Mouse (Mus musculus) large intestine, adult 2 months (tissue): ENCODE data around the gene Zdhhc16. TPM values are rescaled to one million over a fixed set of nuclear protein-coding genes. Genes with fewer than 3 reads are reported as not detected.
"Not testable (repeated sequence)": the region's sequence is repeated elsewhere in the genome, so short reads cannot be mapped to it uniquely, and the experiment has no call there.

ENCODE experiments used
- DNase-seq: peaks from one replicate; pipeline ENCODE4 v3.0.0-alpha.2; 2012; ENCODE audit warnings: low read depth, low spot score
- WGBS: fragments of 180-500 bp; shearing (Covaris S2); methylation state at CpG from one replicate; pipeline ENCODE4 v1.1.7; 2018; 5-methylcytosine and 5-hydroxymethylcytosine counted together
- polyA plus RNA-seq: library from polyadenylated mRNA; depleted of rRNA; stranded (reverse); fragments of >200 nt; gene quantifications from 2 replicates; pipeline ENCODE4 v1.2.3, GENCODE M21; 2012

Zdhhc16 gene
- polyA plus RNA-seq, 1 experiment: 45.3 TPM

DNA sequence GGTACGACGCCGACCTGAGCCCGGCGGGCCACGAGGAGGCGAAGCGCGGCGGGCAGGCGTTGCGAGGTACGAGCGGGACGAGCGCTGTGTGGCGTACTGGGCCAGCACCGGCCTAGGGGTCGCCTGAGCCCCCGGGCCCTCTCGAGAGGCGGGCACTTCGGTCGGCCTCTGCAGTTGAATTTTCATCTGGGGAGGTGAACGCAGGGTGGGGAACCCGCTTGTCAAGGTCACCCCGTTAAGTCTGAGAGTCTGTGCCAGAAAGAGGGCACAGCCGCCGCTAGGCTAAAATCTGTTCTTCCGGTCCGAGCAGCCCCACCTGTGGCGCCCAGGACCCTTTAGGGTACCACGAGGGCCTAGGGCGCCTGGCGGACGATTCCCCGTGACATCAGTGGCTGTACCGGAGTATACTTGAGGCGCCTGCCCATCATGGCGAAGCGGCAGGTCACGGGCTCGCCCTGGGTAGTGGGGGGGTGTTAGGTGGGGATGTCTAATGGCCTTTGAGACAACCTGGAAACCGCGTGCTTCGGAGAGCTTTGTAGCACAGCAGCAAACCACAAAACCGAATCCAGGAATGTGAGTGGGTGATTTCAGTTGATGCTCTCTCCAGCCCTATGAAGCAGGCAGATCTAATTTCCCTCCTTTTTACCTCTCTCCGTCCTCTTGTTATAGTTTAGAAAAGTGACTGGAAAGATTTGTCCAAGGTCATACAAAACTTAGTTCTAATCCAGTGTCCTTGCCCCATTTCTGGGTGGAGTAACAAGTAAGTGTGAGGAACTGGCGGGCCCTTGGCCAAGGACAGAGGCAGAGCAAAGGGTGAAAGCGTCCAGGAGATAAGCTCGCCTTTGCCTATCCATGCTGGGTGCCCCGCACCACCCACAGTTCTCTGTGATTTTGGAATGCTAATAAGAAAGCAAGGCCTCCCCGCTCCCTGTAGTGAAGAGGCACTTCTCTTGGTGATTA lies 20.9 kb upstream of the Zdhhc16 start:
- no peak for DNase-seq

DNA sequence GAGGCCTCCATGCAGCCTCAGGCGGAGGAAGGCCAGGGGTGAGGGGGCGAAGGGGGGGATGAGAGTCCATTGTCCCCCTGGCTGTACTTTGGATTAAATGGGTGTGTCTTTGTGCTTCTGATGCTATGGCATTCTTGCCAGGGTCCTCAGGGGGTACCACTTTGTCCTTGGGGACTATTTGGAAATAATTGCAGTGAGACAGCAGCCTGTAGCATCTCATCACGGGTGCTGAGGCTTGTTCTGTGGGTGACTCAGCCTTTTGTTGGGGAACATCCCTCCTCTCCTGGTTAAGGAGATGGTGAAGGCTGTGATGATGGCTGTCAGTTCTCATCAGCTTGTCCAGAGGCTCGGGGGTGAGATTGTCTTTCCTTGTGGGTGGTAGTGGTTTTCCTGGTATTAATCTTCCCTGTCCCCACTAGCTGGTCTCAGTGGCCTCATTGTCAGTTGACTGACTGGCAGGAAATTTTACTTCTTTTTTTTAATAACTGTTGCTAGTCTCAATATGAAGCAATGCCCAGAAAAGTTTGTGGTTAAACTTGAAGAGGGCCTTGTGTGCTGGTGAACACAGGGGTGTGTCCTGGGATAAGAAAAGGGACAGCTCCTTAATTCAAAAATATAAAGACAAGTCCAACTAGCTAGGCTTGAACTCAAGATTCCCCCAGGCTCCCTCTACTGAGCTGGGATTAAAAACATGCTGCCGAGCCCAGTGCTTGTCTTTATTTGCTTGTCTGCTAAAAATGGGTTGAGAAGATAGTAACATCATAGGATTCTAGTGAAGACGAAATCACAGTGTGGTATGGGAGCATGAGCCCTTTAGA lies 19.3 kb upstream of the Zdhhc16 start:
- 59% methylated on average over 6 of the region's 6 CpGs for WGBS
- DNase-seq: no peak

More for the DNA sequence above, 20.9 kb upstream of the Zdhhc16 start:
- under 1% methylated on average over 53 of the region's 53 CpGs for WGBS

DNA sequence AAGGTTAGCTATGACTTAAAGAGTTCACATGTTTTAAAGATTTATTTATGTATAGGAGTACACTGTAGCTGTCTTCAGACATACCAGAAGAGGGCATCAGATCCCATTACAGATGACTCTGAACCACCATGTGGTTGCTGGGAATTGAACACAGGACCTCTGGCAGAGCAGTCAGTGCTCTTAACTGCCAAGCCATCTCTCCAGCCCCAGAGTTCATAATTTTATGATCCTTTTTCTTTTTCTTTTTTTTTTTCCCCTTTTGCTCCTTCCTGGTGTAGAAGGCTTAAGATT lies 18.7 kb upstream of the Zdhhc16 start:
- DNase-seq: not testable (repeated sequence)

DNA sequence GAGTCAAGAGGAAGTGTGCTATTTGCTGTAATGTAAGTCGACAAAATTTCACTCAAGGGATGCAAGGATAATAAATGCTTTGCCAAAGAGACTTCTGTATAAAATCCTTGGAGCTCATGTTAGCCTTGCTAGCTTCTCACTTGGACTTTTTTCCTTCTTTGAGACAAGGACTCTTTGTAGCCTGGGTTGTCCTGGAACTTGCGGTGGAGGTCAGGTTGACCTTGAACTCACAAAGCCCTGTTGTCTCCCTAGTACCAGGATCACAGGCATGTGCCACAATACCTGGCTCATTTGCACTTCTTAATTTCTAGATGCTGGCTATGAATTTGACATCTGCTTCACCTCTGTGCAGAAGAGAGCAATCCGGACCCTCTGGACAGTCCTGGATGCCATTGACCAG lies 18.0 kb upstream of the Zdhhc16 start:
- no peak for DNase-seq

DNA sequence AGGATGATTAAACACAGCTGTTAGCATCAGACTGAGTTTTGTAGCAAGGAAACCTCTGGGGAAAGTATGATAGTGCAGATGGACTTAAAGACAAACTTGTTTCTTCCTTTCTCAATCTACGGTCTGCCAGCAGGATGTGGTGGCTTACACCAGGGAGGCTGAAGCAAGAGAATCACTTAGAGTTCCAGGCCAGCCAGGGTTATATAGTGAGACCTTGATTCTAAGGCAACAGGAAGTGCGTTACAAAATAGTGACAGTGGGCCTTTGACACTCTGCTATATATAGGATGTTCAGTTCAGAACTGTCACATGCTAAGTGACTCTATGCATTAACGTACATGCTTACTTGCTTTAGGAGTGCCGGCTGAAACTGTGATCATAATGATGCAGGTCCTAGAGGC lies 16.4 kb upstream of the Zdhhc16 start:
- no peak for DNase-seq
- WGBS: 86% methylated on average over 4 of the region's 4 CpGs

More for the DNA sequence above, 18.0 kb upstream of the Zdhhc16 start:
- WGBS: 84% methylated on average over 3 of the region's 3 CpGs

DNA sequence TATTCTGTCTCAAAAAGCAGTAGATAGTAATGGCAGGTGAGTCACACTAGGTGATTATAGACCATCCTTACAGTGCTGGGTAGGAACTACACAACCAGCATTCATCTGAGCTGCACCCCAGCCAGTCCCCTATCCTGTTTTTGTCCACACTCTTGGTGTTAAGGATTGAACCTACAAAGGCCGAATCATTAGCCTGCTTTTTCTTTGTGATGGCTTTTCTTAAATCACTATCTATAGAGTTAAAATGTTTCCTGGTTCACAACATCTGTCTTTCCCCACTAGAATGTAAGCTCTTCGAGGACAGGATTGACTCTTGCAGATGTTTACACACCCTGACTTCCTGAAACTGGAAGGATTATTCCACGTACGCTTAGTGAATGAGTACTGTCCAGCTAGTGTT lies 13.8 kb upstream of the Zdhhc16 start:
- 54% methylated on average over 4 of the region's 4 CpGs for WGBS
- no peak for DNase-seq

DNA sequence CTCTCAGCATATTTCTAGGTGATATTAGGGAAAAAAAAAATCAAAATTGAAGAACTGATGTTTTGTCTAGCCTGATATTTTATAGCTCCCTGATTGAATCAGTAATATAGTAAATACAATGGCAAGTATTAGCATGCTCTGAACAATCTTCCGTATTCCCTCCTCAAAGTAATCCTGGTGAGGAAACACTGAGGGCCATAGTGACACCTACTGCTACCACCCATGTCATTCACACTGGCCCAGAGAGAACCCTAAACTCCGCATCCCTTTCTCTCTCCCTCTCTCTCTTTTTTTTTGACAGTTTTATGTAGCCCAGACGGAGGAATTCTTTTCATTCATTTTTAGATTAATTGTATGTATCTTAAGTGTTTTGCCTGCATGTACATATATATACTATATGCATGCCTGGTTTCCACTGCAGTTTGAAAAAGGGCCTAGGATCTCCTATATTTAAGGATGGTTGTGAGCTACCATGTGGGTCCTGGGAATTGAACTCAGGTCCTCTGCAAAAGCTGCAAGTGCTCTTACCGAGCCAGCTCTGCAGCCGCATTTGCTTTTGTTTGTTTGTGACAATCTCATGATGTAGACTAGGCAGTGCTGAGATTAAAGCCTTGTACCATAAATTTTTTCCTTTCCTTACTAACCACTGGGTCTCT lies 12.7 kb upstream of the Zdhhc16 start:
- DNase-seq: no peak
- 79% methylated on average over 5 of the region's 5 CpGs for WGBS

DNA sequence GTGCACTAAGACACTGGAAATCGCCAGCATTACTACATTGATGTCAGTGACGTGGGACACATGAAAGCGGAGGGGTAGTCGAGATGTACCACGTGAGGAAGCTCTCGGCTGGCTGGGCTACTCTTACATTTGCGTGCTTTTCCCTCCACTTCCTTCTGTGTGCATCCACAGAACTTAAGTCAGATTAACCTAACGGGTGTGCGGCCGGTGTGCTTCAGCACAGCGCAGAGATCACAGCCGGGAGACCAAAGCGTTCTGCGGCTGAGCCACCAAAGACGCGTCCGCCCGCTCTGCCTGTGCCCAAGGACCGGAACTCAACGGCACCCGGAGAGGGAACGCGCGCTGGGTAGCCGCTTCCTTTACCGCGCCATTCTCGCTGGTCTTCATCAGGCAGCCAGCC lies 594 bp upstream of the Zdhhc16 start:
- WGBS: under 1% methylated on average over 28 of the region's 28 CpGs
- no peak for DNase-seq

DNA sequence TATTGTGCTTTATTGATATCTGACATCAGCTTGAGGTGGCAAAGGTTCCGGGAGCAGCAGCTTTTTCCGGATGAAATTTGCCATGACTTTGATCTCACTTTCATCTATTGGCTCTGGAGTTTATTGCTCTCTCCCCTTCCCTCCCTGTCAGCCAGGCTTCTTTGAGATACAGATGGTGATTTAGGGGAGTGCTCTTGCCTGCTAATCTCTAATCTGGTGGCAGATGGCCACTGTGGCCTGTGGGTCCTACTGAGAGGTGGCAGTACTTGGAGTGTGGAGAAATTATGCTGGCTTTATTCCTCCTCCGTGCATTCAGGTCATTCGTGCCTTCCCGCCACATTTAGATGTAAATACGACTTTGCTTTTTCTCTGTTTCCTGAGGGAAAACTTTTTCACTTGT lies 844 bp downstream of the Zdhhc16 start:
- WGBS: 16% methylated on average over 6 of the region's 6 CpGs
- no peak for DNase-seq

DNA sequence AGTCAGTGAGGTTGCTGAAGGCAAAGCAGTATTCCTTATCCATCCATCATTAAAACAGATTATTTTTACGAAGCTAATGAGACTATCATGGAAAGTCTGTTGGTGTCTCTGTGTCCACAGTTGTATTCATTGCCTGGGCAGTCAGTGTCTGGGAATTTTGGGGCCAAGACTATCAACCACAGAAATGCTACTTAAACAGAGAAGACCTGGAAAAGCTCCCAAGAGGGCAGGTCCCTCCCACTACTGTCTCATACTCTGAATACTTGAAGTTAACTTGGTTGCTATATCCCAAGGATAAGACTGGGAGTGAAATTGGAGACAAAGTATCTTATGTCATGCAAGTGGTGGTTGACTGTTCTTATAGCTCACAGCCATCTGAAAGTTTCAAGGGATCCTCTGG lies 2.6 kb downstream of the Zdhhc16 start:
- 86% methylated on average over 1 of the region's 1 CpGs for WGBS

DNA sequence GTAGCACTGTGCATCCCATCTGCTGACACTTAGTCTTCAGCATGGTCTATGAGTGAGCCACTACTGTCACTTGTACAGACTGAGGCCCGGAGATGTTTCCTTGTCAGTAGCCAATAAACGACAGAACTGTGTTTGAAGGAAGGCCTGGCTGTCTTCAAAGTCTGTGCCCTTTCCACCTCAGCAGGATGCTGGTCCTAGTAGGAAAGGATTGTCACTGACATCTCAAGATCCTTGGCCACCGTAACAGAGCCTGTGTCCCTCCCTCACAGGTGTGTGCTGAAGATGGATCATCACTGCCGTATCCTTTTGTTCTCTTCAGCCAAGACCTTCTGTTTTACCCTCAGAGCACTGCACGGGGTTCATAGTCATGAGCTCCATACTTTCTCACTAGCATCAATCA lies 5.3 kb downstream of the Zdhhc16 start:
- DNase-seq: no peak
- whole genome bisulfite sequencing: 86% methylated on average over 5 of the region's 5 CpGs

More for the DNA sequence above, 2.6 kb downstream of the Zdhhc16 start:
- no peak for DNase-seq

DNA sequence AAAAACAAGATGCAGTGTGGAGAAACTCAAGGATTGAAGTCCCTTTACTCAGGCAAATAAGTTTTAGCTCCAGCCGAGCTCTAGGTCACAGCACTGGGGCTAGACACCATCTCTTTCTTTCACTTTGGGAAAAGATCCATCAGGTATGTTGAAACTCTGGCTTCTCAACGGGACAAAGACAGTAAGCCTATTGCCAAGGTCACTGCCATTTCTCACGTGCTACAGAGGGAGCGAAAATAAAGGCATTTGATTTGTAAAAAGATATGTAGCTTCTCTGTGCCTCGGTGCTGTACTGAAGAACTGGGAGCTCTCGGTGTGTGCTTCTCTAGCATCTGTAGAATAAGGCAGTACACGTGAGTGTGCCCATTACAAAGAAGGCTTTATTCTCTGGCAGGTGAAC lies 10.6 kb downstream of the Zdhhc16 start:
- 83% methylated on average over 7 of the region's 7 CpGs for whole genome bisulfite sequencing

DNA sequence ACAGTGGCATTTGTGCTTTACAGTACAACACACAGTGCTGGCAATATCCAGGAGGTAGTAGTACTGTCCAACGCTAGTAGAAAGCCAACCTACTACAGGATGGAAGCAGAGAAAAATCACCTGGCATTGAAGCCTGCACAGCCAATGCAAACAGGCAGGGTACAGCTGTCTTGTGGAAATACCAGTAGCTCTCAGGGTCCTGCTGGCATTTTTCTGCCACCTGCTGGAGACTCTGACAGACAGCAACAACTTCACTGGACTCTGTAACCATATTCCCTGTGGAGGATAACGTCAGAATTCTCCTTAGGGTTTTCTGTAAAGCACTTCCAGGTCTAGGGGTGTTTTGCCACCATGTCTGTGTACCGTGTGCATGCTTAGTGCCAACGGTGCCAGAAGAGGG lies 19.0 kb downstream of the Zdhhc16 start:
- DNase-seq: no peak
- 69% methylated on average over 4 of the region's 4 CpGs for WGBS

More for the DNA sequence above, 10.6 kb downstream of the Zdhhc16 start:
- DNase-seq: no peak

DNA sequence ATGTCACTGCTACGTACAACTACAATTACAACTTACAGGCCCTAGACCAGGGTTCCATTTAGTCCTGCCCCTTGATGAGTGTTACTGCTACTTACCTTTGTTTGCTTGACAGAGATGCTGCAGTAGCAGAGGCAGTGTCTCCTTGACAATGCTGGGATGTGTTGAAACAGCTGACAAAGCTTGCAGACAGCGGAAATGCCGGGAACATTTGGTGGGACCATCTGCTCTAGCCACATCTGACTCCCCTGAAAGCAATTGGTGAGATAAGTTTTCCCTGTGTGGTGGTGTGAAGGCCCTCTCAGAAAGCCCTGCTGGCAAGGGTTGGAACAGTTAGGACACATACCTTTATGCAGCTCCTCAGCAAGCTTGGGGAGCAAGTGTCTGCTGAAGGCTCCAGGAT lies 20.3 kb downstream of the Zdhhc16 start:
- no peak for DNase-seq
- 89% methylated on average over 3 of the region's 3 CpGs for WGBS

DNA sequence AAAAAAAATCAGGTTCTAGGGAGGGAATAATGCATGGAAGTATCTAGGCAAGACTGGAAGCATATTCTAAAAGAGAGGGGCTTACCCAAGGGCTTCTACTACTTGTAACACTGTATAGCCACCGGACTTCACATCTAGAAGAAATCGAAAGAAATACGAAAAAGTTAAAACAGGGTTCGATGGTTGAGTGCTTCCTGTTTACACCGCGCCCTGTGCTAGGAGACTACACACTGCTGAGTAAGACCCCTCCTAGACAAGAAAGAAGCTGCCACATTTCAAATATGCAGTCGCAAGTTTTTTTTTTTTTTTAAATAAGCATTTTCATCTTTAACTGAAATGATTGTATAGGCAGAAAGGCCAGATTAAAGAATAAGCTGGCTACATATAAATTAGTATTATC lies 36.3 kb downstream of the Zdhhc16 start:
- 86% methylated on average over 7 of the region's 7 CpGs for WGBS
- DNase-seq: no peak

DNA sequence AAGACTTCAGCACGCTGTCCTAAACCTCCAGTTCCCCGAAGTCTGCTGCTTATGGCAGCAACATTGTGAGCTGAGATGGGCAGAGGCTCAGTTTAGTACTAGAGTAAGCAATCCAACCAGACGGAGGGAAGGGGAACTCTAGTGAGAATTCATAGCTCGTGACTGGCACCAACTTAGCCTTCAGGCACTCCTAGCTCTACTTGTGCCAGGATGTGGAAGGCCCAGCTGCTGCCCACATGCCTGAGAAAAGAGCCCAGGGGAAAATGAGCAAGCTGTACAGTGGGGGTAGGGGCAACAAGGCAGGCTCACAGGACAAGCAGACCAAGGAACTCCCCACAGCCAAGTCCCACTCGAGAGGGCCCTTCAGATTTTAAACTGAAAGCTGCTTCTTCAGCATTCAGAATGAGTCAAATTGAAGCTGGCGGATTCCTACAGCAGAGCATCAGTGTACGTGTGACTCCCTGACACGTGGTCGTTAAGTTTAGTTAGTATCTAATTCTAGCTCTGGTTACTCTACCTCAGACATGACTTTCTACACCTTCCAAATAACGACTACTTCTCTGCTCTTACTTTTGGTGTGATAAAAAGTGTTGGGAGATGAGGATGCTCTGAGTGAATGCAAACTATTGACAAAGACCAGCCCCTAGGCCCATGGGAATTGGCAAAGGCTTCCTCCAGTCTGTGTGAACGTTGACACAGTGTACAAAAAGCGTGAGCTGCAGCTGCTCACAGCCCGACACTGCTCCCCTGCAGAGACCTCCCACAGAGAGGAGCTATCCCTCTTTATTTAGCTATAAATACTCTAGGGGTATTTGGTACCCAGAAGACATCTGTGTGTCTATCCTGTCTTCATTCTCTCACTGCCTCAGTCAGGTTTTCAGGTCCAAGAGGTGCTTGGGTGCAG lies 40.9 kb downstream of the Zdhhc16 start:
- no peak for DNase-seq
- WGBS: 59% methylated on average over 13 of the region's 13 CpGs

DNA sequence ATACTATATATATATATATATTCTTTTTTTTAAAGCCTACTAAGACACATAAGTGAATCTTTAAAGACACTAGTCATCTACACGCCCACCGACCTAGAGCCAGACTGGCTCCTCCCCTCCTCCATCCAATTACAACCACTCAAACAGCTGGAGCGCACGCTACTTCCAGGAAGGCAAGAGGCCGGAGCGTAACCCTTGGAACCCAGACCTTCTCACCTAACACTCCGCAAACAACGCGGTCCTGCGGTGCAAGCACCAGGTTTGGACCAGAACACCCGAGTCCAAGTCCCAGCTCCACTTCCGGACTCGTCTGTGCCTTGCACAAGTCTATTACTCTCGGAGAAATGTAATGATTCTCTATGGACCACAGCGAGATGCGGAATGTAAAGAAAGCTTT lies 47.1 kb downstream of the Zdhhc16 start:
- under 1% methylated on average over 16 of the region's 16 CpGs for WGBS
- no peak for DNase-seq

DNA sequence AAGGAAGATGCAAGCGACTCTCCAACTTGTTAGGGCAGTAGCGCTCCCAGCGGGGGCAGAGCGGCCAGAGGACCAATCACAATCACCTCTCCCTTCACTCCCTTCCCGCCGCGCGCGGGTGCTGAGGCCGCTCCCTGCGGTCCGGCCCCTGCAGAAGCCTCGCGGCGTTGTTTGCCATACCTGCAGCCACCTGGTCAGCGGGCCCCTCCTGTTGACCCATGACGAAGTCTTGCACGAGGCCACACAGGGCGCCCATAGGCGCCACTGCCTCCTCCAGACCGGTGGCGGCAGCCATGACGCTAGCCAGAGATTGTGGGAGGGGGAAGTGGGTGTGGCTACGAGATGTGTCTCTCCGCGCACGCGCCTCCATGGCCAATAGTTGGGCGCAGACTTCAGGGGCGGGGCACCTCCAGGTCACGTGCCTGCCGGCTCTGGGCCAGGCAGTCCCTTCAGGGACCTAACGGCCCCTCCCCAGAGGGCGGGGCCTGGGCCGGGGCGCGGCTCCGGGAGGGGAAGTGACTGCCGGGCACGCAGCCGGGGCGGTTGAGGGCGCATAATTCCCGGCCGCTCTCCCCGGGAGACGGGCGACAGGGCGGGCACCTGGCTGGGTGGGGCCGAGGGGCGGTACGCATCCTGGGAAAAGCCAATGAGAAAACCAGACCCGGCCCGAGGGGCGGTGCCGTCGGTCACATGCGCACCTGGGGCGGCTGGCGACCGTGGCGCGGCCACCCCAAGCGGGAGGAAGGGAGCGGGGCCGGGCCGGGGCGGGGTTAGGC lies 47.7 kb downstream of the Zdhhc16 start, which contains the start of gene Mms19:
Gene Mms19 (minus strand): TSS at position 339 of the 776 bp plus-strand sequence.
- DNase-seq: peak; percentile 98
- 1% methylated on average over 67 of the region's 68 CpGs for WGBS

DNA sequence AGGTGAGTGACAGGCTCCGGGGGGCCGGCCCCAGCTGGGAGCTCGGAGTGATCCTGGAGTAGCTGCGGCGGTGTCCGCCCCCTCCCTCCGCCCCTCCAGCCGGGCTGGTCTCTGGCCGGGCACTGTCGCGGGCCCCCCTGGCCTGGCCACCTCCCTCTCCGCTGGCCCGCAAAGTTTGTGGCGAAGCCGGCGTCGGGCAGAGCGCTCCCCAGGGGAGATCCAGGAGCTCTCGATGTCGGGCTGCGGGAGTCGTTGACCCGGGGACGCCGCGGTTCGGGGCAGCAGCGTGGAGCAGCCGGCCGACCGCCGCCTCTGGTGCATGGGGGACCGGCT lies 48.3 kb downstream of the Zdhhc16 start, which contains the start of gene Ubtd1:
Gene Ubtd1 (plus strand): TSS at position 169 of the 333 bp plus-strand sequence.
- under 1% methylated on average over 33 of the region's 33 CpGs for WGBS
- DNase-seq: no peak
